Mouse (Mus musculus): ENCODE results near the gene Foxc2.
"Not testable (repeated sequence)": the region's sequence is repeated elsewhere in the genome, so short reads cannot be mapped to it uniquely, and the experiment has no call there.

Gene Foxc2

DNA sequence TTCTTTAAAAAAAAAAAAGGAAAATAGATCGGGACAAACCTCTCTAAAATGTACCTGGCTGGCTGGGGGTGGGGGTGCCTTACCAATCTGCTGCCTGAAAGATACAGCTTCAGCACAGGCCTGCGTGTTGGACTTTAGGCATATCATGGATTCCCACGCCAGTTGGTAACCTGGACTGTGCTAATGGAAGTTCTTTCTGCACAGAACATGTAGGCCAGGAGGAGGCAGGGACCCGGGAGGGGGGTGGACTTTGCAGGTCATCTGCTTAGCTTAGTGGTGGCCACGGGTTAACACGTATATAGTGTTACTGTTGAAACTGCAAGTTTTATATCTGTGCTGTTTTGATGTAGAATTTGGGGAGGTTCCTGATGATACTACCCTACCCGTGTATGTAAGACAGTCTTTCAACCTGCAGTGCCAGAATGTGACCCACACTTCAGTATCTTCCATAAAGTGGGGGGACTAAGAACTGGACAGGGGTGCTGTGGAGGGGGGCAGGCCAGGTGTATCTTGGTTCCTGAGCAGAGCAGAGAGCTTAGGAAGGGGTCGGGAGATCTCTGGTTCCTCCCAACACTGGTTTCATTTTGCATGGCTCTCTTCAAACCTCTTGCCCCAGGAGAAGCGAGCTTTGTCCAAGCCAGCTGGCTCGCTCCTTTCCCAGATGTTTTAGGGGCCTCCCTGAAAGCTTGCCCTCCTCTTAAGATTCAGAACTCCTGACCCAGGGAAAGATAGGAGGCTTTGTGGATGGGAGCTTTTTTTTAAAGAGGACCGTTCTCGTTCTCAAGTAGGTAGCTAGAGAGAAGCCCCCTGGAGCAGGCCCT lies 3.9 kb downstream of the Foxc2 start:
- no peak for DNase-seq (ENCODE audit: low read depth, low spot score)

DNA sequence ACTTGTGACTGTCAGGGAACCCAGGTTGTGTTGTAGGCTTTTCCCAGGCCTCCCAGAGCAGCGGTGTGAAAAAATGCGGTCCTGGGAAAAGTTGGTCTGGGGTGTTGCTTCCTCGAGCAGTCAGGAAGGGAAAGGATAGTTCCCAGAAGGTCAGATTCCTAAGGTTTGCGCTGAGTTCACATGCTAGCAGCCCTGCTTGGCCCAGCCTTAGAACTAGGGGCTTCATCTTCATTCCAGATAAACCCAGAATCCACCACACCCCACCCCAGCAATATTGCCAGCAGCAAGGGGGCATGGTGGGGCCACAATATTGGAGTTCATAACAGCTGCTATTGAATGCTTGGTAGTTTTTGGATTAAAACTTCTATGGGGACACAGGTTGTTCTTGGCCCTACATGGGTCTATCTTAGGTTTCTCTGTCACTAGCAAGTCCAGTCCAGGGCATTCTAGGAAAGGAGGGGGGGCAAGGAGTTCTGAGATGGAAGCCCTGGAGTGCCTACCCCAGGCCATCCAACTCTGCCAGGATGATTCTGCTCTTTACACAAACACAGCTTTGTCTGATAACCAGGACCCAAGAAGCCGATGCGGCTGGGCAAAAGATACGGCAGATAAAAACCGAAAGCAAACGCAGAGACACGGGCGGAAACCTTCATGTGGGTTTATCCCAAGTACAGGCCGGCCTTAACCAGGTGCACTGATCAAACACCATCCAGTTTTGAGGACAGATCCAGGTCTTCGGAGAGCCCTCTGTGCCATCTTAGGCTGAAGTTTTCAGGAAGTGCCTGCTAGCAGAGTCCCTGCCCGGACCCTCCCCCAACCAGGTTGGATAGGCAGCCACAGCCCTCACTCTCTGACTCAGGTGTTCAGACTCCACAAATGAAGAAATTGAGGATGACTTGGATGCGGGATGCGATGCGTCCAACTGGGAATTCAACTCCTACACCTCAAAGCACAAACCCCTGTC lies 4.8 kb downstream of the Foxc2 start:
- no peak for DNase-seq (ENCODE audit: low read depth, low spot score)

DNA sequence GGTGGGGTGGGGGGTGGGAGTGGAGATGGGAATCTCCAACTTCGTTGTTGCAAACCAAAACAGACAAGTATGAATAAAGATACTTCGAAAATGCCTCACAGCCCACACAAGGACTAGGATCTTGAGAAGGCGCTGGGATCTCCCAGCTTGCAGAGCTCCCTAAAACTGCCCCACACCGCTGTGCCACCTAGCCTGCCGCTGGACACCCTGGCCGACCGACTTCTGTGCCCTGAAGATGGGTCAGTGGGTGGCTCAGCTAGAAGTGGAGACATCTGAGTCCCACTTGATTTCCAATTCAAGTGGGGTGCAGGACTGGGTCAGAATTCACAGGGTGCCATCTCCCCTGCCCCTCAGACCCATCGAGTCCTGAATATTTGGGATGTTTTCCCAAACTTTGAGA lies 5.7 kb downstream of the Foxc2 start:
- DNase-seq (ENCODE audit: low read depth, low spot score), result no peak

DNA sequence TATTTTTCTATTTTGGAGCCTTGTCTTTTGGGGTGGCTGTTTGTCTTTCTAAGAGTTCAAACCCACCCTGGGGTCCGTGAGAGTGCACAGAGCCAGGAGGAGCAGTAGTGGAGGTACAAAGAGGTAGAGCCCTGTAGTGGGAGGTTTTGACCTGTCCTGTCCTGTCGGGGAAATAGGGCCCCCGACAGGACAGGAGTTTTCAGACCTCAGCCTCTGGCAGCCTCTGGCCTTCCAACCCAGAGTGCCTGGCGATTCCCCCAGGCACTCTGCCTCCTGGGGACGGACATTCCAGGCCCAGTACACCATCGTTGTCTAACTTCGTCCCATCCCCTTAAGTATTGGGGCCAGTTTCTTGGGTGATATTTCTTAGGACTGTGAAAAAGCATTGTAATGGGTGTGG lies 6.4 kb downstream of the Foxc2 start:
- no peak for DNase-seq (ENCODE audit: low read depth, low spot score)

DNA sequence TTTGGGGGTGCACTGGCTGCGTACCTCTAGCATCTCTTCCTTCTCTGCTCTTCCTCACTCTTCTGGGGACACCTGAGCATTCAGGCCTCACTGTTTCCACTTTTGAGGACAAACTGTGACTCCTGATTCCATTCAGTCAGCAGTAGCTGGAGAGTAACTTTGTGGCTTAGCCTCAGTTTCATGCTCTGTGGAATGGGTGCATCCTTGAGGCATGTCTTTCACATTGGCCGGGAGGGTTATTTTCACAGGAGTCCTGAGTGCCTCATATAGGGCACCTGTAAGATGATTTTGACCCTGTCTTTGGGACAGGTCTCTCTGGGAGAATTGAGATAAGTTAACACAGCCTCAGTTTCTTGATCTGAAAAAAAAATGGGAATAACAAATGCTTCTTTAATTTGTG lies 7.1 kb downstream of the Foxc2 start:
- DNase-seq (ENCODE audit: low read depth, low spot score), result no peak

DNA sequence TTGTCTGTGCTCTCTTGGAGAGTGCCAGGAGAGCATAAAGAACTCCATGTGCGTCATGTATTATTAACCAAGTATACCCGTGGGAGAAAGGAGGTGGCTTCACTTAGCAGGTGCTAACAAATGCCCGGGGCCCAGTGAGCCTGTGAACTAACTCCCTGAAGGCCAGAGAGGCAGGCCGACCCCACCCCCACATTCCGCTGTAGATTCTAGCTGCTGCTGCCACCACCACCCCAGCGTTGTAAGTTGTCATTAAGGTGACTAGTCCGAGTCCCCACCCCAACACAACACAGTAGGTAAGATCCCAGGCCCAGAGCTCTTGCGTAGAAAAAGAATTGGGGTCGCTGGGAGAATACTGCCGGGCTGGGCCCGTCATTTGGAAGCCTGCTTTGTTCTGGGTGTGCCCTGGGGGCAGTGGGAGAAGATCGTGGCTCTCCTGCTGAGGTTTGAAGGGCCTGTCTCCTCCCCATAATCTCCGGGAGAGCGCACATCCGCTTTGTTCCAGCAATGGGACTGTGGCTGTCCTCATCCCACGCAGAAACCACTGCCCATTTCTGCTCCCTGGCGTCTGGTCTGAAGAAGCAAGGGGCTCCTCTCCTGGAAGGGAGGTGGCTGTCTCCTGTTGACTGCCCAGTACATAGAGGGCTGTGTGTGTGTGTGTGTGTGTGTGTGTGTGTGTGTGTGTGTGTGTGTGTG lies 8.7 kb downstream of the Foxc2 start:
- DNase-seq (ENCODE audit: low read depth, low spot score), result no peak

DNA sequence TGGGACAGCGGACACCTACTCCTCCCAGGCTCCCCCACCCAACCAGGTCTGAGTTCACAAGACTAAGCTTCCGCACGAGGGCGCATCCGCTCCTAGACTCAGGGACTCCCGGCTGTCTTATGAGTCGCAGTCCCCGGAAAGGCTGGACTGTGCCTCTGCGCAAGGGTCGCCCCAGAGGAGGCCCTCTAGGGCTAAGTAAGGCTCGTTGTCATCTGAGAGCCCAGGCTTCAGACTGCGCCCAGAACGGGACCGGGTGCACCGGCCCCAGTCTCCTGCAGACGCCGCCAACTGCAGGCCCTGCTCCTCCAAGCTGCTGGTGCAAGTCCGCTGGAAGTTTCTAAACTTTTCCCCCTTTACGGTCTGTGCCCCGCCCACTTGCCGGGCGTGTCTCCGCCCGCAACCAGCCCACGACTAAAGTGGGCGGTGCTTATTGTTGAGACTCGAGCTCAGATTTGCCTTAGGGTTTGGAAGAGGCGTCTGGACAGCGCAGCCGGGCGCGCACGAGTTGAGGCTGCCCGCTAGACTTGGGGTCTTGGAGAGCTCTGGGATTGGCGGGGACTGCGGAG lies 9.4 kb downstream of the Foxc2 start:
- peak; percentile 92 for DNase-seq (ENCODE audit: low read depth, low spot score)

DNA sequence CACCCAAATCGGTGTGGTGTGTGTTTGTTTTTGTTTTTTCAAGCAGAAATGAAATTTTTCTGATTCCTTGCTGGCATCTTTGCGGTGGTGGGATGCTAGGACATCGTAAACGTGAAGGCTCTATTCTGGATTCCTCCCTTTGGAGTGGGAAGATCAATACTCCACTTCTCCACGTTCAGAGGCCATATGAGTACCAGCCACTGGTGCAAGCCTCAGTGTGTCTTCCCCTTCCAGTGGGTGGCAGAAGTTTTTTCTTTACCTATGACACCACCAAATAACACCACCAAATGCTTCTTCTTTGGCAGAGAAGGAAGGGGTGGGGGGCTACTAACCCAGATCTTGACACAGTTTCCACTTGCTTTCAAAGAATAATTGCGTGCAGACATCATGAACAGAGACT lies 10.2 kb downstream of the Foxc2 start:
- DNase-seq (ENCODE audit: low read depth, low spot score), result no peak

DNA sequence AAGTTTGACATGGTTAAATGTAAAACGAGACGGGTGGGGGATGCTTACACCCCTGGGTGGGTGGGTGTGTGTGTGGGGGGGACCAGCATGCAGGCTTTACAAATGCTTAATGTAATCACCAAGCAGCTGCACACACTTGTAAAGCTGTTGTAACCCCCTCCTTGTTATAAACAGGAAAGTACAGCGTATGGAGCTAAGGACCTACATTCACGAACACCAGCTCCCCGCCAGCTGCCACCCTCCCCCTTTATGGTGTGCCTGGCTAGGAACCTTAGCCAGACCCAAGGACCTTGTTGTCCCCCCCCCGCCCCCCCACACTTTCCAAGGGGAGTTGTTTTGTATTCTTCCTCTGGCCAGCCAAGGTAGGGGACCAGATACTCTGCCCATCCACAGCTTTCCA lies 10.7 kb downstream of the Foxc2 start:
- no peak for DNase-seq (ENCODE audit: low read depth, low spot score)

DNA sequence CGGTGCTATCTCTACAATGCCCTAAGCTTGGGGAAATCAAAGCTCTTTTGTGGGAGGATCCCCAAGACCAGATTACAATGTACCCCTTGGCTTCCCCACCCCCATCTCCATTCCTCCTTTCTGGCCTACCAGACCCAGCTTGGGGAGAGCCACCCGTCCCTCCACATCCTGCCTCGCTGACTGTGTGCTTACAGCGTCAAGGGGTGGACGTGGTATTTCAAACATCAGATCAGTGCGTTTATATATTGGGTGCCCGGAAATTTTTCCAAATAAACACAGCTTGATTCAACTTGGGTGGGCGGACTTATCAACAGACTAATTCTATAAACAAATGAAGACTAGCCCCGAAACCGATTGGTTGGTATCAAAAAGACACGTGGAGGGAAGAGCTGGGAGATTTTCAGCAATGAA lies 11.3 kb downstream of the Foxc2 start:
- DNase-seq (ENCODE audit: low read depth, low spot score), result no peak

DNA sequence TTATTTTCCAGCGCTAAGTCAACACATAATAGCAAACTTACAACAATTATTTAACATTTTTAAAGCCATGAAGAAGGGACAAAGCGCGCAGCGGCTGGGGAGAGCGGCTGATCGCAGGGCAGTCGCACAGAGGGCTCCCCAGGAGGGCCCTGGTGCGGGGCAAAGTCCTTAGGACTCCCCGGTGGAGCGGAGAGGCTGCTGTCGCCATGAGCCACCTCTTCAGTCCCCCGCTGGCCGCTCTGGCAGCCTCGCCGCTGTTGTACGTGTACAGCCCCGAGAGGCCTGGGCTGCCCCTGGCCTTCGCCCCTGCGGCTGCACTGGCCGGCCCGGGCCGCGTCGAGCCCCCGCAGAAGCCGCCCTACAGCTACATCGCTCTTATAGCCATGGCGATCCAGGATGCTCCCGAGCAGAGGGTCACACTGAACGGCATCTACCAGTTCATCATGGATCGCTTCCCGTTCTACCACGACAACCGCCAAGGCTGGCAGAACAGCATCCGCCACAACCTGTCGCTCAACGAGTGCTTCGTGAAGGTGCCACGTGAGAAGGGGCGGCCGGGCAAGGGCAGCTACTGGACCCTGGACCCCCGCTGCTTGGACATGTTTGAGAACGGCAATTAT lies 11.9 kb downstream of the Foxc2 start, which contains the start of gene Foxl1:
Gene Foxl1 (plus strand): TSS at position 185 of the 620 bp plus-strand sequence.
- no peak for DNase-seq (ENCODE audit: low read depth, low spot score)

DNA sequence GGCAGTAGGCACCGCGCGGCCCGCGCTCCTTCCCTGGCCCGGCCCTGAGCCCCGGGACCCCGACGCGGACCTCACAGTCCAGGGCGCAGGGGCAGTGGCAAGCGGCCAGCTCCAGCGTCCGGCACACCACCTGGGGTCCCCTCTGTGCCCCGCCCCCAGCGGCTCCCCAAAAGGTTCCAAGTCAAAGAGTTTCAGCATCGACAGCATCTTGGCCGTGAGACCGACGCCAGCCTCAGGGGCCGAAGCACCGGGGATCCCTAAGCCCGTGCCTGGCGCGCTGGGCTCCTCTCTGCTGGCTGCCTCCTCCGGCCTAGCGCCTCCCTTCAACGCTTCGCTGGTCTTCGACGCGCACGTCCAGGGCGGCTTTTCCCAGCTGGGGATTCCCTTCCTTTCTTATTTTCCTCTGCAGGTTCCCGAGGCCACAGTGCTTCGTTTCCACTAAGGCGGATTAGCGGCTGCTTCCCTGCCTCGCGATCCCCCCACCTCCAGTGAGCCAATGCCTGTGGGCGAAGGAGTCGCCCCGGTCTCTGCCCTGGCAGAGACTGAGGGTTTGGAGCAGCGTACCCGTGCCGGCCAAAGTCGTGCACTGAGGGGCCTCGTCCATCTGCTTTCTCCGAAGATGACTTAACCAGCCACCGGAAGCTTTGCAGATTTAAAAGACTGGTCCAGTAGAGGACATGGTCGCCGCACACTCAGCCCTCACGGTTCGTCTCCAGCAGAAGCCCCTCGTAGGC lies 12.7 kb downstream of the Foxc2 start:
- no peak for DNase-seq (ENCODE audit: low read depth, low spot score)

DNA sequence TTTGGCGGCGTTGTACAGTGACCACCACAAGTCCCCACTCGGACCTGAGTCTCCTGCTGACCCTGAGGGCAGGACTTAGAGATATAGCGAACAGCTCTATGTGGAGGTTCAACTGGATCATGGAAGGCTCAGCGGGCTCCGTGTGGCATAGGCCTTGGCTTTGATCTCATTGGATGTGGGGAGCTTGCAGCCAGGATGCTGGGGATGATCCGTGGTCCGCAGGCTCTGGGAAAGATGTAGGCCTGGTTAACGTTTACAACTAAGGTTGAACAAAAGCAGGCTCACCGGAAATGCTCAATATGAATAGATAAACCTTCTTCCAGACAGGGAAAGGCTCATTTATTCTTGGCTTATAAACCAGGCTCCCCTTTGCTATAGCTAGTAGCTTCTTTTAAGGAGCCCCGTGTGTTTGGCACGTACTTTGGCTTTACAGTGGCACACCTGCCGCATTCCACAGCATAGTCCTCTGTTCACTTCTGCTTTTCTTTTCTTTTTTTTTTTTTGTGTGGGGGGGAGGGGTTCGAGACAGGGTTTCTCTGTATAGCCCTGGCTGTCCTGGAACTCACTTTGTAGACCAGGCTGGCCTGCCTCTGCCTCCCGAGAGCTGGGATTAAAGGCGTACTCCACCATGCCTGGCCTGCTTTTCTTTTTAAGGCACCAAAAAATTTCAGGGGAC lies 13.4 kb downstream of the Foxc2 start:
- DNase-seq (ENCODE audit: low read depth, low spot score), result no peak

DNA sequence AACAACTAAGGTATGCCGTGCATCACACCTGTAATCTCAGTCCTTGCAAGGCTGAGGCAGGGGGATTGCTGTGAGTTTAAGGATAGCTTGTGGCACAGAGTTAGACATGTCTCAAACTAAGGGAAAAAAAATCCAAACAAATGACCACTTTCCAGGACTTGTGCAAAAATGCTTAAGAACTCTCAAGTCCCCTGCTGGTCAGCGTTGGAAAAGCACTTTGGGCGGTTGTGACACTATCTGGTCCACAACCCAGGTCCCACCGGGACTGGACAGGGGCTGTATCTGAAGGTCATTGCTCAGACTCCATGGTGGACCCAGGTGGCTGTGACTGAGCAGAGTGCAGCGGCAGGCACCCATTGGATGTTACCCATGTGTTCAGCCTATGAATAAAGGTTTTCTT lies 14.6 kb downstream of the Foxc2 start:
- DNase-seq (ENCODE audit: low read depth, low spot score), result no peak

DNA sequence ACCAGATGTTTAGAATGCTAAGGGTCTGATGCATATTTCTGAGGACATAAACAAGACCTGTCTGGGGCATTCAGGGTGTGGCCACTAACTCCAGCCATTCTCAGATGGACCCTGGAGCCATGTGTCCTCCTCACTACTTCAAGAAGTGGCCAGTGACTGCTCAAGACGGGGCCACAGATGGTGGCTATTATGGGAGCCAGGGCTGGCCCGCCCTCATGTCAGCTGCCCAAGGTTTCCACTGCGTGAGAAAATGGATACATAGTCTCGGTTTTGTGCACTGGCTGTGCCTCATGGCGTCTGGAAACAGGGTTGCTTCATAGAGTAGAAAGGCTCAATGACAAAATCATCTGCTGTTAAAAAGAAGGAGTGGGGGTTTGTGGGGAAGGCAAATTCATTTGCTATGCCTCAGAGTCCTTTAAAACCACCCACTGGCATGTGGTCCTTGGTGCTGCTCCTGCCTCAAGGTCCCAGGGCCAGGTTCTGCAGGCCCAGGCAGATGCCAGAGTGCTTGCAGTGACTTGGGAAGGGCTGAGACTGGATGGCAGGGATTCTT lies 17.1 kb downstream of the Foxc2 start:
- DNase-seq (ENCODE audit: low read depth, low spot score), result no peak

DNA sequence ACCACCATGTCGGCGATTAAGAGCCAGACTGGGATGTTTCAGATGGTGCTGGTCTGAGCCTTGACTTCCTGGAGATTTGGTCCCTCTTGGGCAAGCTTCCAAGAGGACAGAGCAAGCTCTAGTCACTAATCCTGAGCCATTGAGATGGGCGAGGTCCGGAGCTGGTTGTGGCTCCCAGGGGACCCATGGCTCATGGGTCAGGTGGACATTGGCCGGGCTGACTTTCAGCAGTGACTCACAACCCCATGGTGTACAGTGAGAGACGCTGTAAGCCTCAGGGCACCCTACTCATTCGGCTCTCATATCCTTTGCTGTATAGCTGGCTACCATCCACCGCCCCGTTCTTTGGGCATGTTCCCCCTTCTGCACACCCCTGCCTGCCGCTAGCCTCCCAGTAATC lies 18.1 kb downstream of the Foxc2 start:
- DNase-seq (ENCODE audit: low read depth, low spot score), result no peak

DNA sequence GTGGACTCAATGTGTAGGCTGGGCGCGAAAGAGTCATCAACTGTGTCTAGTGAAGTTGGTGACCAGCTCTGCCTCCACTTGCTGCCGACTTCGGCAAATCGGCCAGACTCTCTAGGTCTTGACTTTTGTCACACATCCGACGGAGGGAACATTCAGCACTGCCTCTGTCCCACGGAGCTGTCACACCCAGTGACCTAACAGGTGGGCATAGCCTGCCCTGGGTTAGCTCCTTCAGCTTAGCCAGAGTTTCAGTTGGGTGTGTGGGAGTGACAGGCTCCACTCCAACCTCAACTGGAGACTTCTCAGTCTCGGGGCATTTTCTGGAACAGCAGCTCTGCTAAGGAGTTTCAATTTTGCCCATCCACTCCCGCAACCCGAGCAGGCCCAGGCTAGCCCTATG lies 18.5 kb downstream of the Foxc2 start:
- no peak for DNase-seq (ENCODE audit: low read depth, low spot score)

DNA sequence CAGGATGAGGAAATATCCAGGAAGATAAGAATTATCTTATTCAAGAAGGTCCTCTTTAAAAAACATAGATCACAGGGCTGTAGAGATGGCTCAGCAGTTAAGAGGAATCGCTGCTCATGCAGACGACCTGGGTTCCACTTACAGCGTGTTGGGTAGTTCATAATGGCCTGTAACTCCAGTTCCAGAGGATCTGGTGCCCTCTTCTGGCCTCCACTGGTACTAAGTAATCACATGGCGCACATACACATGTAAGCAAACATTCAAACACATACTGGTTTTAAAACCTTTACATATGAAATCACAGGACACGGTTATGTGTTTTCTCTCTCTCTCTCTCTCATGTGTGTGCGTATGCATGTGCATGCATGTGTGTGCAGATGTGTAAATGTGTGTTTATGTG lies 20.9 kb downstream of the Foxc2 start:
- no peak for DNase-seq (ENCODE audit: low read depth, low spot score)

DNA sequence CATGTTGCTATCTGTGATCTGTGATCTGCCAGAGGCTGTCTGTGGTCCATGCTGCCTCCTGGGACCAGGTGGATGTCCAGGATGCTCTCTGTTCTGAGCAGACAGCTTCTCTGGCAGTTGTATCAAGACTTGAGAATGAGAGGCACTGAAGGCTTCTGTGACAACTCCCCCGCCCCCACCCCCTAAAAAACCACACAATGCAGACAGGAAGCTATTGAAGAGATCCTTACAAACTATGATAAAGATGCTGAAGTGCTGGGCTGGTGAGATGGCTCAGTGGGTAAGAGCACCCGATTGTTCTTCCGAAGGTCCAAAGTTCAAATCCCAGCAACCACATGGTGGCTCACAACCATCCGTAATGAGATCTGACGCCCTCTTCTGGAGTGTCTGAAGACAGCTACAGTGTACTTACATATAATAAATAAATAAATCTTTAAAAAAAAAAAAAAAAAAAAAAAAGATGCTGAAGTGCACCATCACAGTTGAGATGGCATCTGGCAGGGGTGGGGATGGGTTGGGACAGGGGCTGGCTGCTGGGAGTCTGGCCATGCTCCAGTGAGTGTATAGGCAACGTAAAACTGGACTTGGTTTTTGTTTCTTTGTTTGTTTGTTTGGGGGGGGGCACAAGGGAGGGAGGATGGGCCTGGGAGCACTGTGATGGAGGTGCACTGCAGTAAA lies 29.6 kb downstream of the Foxc2 start:
- DNase-seq (ENCODE audit: low read depth, low spot score), result not testable (repeated sequence)
